Mouse (Mus musculus) thymus, postnatal 10 days (tissue): ENCODE data around the gene Aim2.

Source experiments
- DNase-seq, 2 experiments: peaks; one replicate each; pipeline ENCODE4 v3.0.0; 2021; ENCODE audit warnings: low spot score in 2 of 2

Aim2 gene

GRCm38 (mm10) chr1:173389901-173390401 lies 39.3 kb downstream of the Aim2 start:
- no peak for DNase-seq

- DNase-seq = no peak
Measured at GRCm38 (mm10) chr1:173391754-173392153, 41.1 kb downstream of the Aim2 start.

GRCm38 (mm10) chr1:173398323-173398970 lies 47.8 kb downstream of the Aim2 start:
- peak in 1 of 2 experiments; percentile 64 for DNase-seq

- no peak for DNase-seq
Measured at GRCm38 (mm10) chr1:173404696-173405309, 54.1 kb downstream of the Aim2 start.

GRCm38 (mm10) chr1:173409066-173409465 lies 58.4 kb downstream of the Aim2 start:
- DNase-seq = no peak

- DNase-seq = no peak
Measured at GRCm38 (mm10) chr1:173411863-173412262, 61.2 kb downstream of the Aim2 start.

- no peak for DNase-seq
Measured at GRCm38 (mm10) chr1:173414631-173415030, 64.0 kb downstream of the Aim2 start.

- no peak for DNase-seq
Measured at GRCm38 (mm10) chr1:173418516-173418915, 67.8 kb downstream of the Aim2 start.

- DNase-seq = no peak
Measured at GRCm38 (mm10) chr1:173418936-173419621, 68.4 kb downstream of the Aim2 start.

- peak in 1 of 2 experiments; percentile 11 for DNase-seq
Measured at GRCm38 (mm10) chr1:173420374-173420773, 69.7 kb downstream of the Aim2 start.

- no peak for DNase-seq
Measured at GRCm38 (mm10) chr1:173426345-173426744, 75.7 kb downstream of the Aim2 start.

GRCm38 (mm10) chr1:173427385-173427784 lies 76.7 kb downstream of the Aim2 start:
- DNase-seq = no peak

- peak in 1 of 2 experiments; percentile 25 for DNase-seq
Measured at GRCm38 (mm10) chr1:173429995-173430699, 79.5 kb downstream of the Aim2 start.

GRCm38 (mm10) chr1:173432411-173432810 lies 81.7 kb downstream of the Aim2 start:
- no peak for DNase-seq

GRCm38 (mm10) chr1:173437161-173437953 lies 86.7 kb downstream of the Aim2 start:
- DNase-seq = no peak

- no peak for DNase-seq
Measured at GRCm38 (mm10) chr1:173440681-173441080, 90.0 kb downstream of the Aim2 start.

GRCm38 (mm10) chr1:173441210-173441609 lies 90.5 kb downstream of the Aim2 start:
- peak; percentile 37 to 43 for DNase-seq

- no peak for DNase-seq
Measured at GRCm38 (mm10) chr1:173443061-173443460, 92.4 kb downstream of the Aim2 start.

GRCm38 (mm10) chr1:173447067-173447466 lies 96.4 kb downstream of the Aim2 start:
- DNase-seq = no peak

- no peak for DNase-seq
Measured at GRCm38 (mm10) chr1:173450621-173451020, 99.9 kb downstream of the Aim2 start.

- no peak for DNase-seq
Measured at GRCm38 (mm10) chr1:173451665-173452064, 101.0 kb downstream of the Aim2 start.
